Mouse (Mus musculus) cerebellum, adult 2 months (tissue): Measurements from ENCODE around the gene Pafah1b3. TPM values are rescaled to one million over a fixed set of nuclear protein-coding genes. Genes with fewer than 3 reads are reported as not detected.

Experiments used
- DNase-seq, 2 experiments: peaks; one replicate each; pipeline ENCODE4 v3.0.0; 2021
- H3K27ac ChIP-seq: fragments of 200-500 bp; 2 replicates; pipeline ENCODE4 v1.5.1; 2012; ENCODE audit warnings: low read length, control low read depth, inconsistent platforms; ENCODE audit not compliant: insufficient read depth
- H3K27me3 ChIP-seq: fragments of 200-500 bp; 2 replicates; pipeline ENCODE4 v1.6.1; 2012; ENCODE audit warnings: inconsistent platforms, mild to moderate bottlenecking, low read length, moderate library complexity; ENCODE audit not compliant: control insufficient read depth, insufficient read depth
- H3K4me1 ChIP-seq: fragments of 200-500 bp; 2 replicates; pipeline ENCODE4 v1.6.1; 2011; ENCODE audit warnings: low read length; ENCODE audit not compliant: control insufficient read depth, insufficient read depth
- H3K4me3 ChIP-seq: fragments of 200-500 bp; replicated peaks from 2 replicates; pipeline ENCODE3; 2011; ENCODE audit warnings: mild to moderate bottlenecking, low read depth, low read length, control low read depth; ENCODE audit not compliant: insufficient read depth
- CTCF ChIP-seq: fragments of 200-500 bp; IDR thresholded peaks from 2 replicates; pipeline ENCODE4 v1.5.1; 2011; ENCODE audit warnings: low read depth, mild to moderate bottlenecking, control low read depth, low read length, moderate library complexity, borderline replicate concordance; ENCODE audit not compliant: insufficient read depth
- POLR2A ChIP-seq: fragments of 200-500 bp; IDR thresholded peaks from 2 replicates; pipeline ENCODE4 v1.6.1; 2011; ENCODE audit warnings: low read length, control low read depth, borderline replicate concordance; ENCODE audit not compliant: insufficient read depth
- WGBS: fragments of 180-500 bp; shearing (Covaris S2); methylation state at CpG from one replicate; pipeline ENCODE4 v1.1.7; 2018; 5-methylcytosine and 5-hydroxymethylcytosine counted together
- polyA plus RNA-seq: library from polyadenylated mRNA; depleted of rRNA; stranded (reverse); fragments of >200 nt; gene quantifications from 2 replicates; pipeline ENCODE4 v1.2.3, GENCODE M21; 2012

The Pafah1b3 gene
- polyA plus RNA-seq, 1 experiment, result 42.6 TPM

GRCm38 (mm10) chr7:25296945-25297453, 787 bp downstream of the Pafah1b3 start:
- 4% methylated on average over 21 of the region's 21 CpGs for WGBS
- H3K27ac ChIP-seq, result no peak overlapping the region
- TF ChIP-seq POLR2A, result no peak; the same call in 1 of the 2 replicates
- TF ChIP-seq CTCF, result no peak
- no peak for DNase-seq
- H3K4me3 ChIP-seq, result peak overlapping the region; percentile 93
- no peaks in the 10 kb centered on the region for H3K4me1 ChIP-seq
- H3K27me3 ChIP-seq, result no peaks in the 10 kb centered on the region

DNA sequence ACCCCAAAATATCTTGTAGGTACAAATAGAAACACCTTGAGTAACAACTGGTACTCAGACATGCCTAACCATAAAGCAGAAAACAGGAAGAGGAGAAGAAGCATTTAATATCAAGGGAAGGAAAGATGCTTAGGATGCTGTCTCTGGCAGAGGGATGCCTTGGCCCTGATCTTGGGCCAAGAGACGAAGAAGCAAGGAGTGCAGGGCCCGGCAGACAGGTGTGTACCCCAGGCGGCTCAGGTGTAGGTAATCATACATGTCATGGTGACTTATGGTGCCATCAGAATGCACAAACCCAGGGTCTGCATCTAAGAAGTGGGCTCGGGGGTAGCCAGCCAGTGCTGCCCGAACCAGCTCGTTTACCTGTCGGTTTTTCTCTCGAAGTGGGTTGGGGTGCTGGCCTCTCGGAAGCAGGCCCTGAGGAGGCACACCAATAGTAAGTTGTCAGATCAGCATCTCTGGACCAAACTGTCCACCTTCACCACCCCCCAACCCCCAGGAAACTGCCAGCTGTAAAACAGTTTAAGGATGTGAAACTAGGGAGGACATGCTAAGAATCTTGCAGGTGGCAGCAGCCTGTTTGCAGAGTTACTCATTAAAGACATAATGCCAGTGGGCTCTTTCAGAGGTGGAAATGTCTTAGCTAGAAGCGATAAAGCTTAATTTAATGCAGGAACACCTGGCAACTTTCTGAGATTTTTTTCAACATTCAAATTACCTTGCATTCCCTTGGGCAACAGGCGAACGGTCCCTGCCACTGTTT, 2.6 kb downstream of the Pafah1b3 start:
- 75% methylated on average over 12 of the region's 12 CpGs for WGBS
- Histone ChIP-seq H3K4me3 (no peak overlapping the region), H3K27ac (no peak overlapping the region), H3K4me1 (no peaks in the 10 kb centered on the region), H3K27me3 (no peaks in the 10 kb centered on the region)
- DNase-seq, result no peak
- no peak for TF ChIP-seq POLR2A
- no peak for TF ChIP-seq CTCF

DNA sequence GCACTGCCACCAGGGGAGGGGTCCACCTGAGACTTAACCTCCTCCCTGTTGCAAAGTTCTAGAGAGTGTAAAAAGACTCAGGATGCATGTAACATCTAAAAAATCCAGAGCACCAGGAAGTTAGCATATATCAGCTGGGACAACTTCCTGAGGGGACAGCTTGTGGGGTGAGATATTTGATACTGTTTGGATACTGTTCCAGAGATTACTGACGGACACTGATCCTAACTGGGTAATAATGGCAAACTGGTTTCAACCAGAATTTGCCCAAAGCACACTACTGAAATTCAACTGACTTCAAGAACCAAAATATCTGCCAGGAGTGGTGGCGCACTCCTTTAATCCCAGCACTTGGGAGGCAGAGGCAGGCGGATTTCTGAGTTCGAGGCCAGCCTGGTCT, 3.3 kb downstream of the Pafah1b3 start:
- WGBS, result 90% methylated on average over 4 of the region's 4 CpGs
- no peaks in the 10 kb centered on the region for H3K27me3 ChIP-seq
- H3K27ac ChIP-seq, result no peak overlapping the region
- TF ChIP-seq CTCF, result no peak
- TF ChIP-seq POLR2A, result no peak
- H3K4me3 ChIP-seq, result no peak overlapping the region
- DNase-seq, result no peak
- no peaks in the 10 kb centered on the region for H3K4me1 ChIP-seq

- Histone ChIP-seq H3K27ac (no peak overlapping the region), H3K27me3 (no peaks in the 10 kb centered on the region), H3K4me1 (no peaks in the 10 kb centered on the region), H3K4me3 (no peak overlapping the region)
- WGBS, result 75% methylated on average over 10 of the region's 10 CpGs
- no peak for DNase-seq
- TF ChIP-seq CTCF, result no peak
- TF ChIP-seq POLR2A, result no peak
Observed at GRCm38 (mm10) chr7:25293191-25293739, 4.5 kb downstream of the Pafah1b3 start.

DNA sequence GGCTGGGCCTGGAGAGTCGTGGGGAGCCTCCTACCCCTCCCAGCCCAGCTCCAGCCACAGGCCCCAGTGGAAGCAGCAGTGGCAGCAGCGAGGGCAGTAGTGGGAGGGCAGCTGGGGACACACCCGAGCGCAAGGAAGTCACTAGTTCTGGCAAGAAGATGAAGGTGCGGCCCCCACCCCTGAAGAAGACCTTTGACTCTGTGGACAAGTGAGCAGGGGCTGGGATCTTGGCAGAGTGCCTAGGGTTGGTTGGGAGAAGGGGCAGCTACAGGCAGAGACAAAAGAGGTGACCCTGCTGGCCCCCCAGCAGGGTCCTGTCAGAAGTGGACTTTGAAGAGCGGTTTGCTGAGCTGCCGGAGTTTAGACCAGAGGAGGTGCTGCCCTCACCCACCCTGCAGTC, 5.7 kb downstream of the Pafah1b3 start:
- TF ChIP-seq CTCF, result no peak
- TF ChIP-seq POLR2A, result no peak
- H3K4me3 ChIP-seq, result no peak overlapping the region
- DNase-seq, result no peak

GRCm38 (mm10) chr7:25290911-25291310, 6.9 kb downstream of the Pafah1b3 start:
- Histone ChIP-seq H3K4me1 (no peaks in the 10 kb centered on the region), H3K27me3 (no peaks in the 10 kb centered on the region), H3K4me3 (no peak overlapping the region), H3K27ac (no peak overlapping the region)
- 51% methylated on average over 2 of the region's 2 CpGs for WGBS
- DNase-seq, result peak in 1 of 2 experiments; percentile 47
- TF ChIP-seq CTCF (no peak), POLR2A (no peak)

More for the DNA sequence above, 5.7 kb downstream of the Pafah1b3 start:
- WGBS, result 30% methylated on average over 7 of the region's 7 CpGs
- Histone ChIP-seq H3K27me3 (no peaks in the 10 kb centered on the region), H3K27ac (no peak overlapping the region), H3K4me1 (no peaks in the 10 kb centered on the region)

- 100% methylated on average over 1 of the region's 1 CpGs for WGBS
- Histone ChIP-seq H3K4me3 (no peak overlapping the region), H3K4me1 (no peaks in the 10 kb centered on the region; the same call in 1 of the 2 replicates), H3K27ac (no peak overlapping the region), H3K27me3 (no peaks in the 10 kb centered on the region)
- DNase-seq, result no peak
- TF ChIP-seq POLR2A (no peak), CTCF (no peak)
Observed at GRCm38 (mm10) chr7:25290463-25290862, 7.3 kb downstream of the Pafah1b3 start.

GRCm38 (mm10) chr7:25289925-25290324, 7.9 kb downstream of the Pafah1b3 start:
- no peak overlapping the region for H3K4me3 ChIP-seq
- no peaks in the 10 kb centered on the region for H3K27me3 ChIP-seq
- TF ChIP-seq CTCF, result 0 out of 2 replicates have a peak, but pooled peaks have one; percentile 1
- no peak for TF ChIP-seq POLR2A
- no peak overlapping the region for H3K27ac ChIP-seq
- 88% methylated on average over 3 of the region's 3 CpGs for WGBS
- no peak for DNase-seq
- peaks cover 4% of the 10 kb centered on the region; the same call in 1 of the 2 replicates for H3K4me1 ChIP-seq
